Mouse (Mus musculus): ENCODE results near the gene Nes.

GRCm38 (mm10) chr3:87983627-87984026 is 12.7 kb downstream of the Nes start:
- no peak for TF ChIP-seq POLR2A (IDR thresholded peaks at IDR 0.05; ENCODE audit: borderline replicate concordance, insufficient read depth, low read length)
- no peak for TF ChIP-seq CTCF (IDR thresholded peaks at IDR 0.05; ENCODE audit: borderline replicate concordance, insufficient read depth, low read depth, low read length)

Measured in cerebellum, adult 2 months (tissue).